ENCODE assay signal across 9 mouse cellular contexts in genomic region chr11:120120642-120121420, GRCm38 (mm10). TPM values are rescaled to one million over a fixed set of nuclear protein-coding genes. Genes with fewer than 3 reads are reported as not detected.
A peak's percentile ranks its signal among the peaks of the same experiment; 100 is the strongest.
DNase-seq lines count a peak whose midpoint lies in the region; ATAC-seq and TF ChIP-seq lines count a peak whose summit lies in the region.
"Had no signal": no experiment of that assay in that cellular context is flagged by ENCODE, and none has a peak within 500 bp of the region (broad histone marks: within the 10 kb centered on the region; RNA-seq: fewer than 3 reads in every experiment).

No protein-coding gene starts in this region.

- no peak for ATAC-seq in kidney, embryonic 16.5 days (ENCODE audit: low FRiP score, low TSS enrichment)

- no peak overlapping the region for H3K4me3 ChIP-seq in kidney, adult 2 months (ENCODE audit: insufficient read depth, low read depth, low read length)
- H3K4me3 ChIP-seq in kidney, embryonic 16.5 days (ENCODE audit: low read length): no peak overlapping the region
- H3K4me3 ChIP-seq: liver, embryonic 13.5 days had no signal

- peak; percentile 72 for TF ChIP-seq CTCF in kidney, adult 2 months (conservative IDR thresholded peaks at IDR 0.05; ENCODE audit: insufficient read depth, insufficient read length, low read depth, low read length)

- no peaks in the 10 kb centered on the region for H3K36me3 ChIP-seq in kidney, adult 2 months (ENCODE audit: control insufficient read depth, insufficient read depth, low read length)
- peaks cover 8% of the 10 kb centered on the region; the same call in 1 of the 2 replicates for H3K36me3 ChIP-seq in kidney, embryonic 16.5 days (ENCODE audit: insufficient read depth, low read length)

- H3K4me2 ChIP-seq in kidney, embryonic 16.5 days (replicated peaks; ENCODE audit: low read depth, low read length): no peak overlapping the region
- H3K4me2 ChIP-seq: liver, embryonic 13.5 days had no signal

- 81% methylated on average over 17 of the region's 17 CpGs for WGBS in kidney, adult 2 months
- 87% methylated on average over 17 of the region's 17 CpGs for WGBS in kidney, embryonic 16.5 days

- no peak overlapping the region for H3K27ac ChIP-seq in kidney, adult 2 months (ENCODE audit: insufficient read depth, low read depth, low read length)
- H3K27ac ChIP-seq in kidney, embryonic 16.5 days (ENCODE audit: low read length): no peak overlapping the region
- H3K27ac ChIP-seq: liver, embryonic 13.5 days had no signal

- TF ChIP-seq POLR2A in kidney, adult 2 months (IDR thresholded peaks at IDR 0.05; ENCODE audit: low read depth, low read length): no peak

- H3K4me1 ChIP-seq in kidney, adult 2 months (ENCODE audit: control insufficient read depth, insufficient read depth, low read length): no peaks in the 10 kb centered on the region
- no peaks in the 10 kb centered on the region for H3K4me1 ChIP-seq in kidney, embryonic 16.5 days (ENCODE audit: insufficient read depth, low read length)

- H3K9ac ChIP-seq in kidney, embryonic 16.5 days (replicated peaks; ENCODE audit: low read length): no peak overlapping the region
- H3K9ac ChIP-seq: liver, embryonic 13.5 days had no signal

- DNase-seq in kidney, adult 2 months: peak; percentile 76
- DNase-seq in adrenal gland, adult 8-10 months: peak; percentile 68
- peak; percentile 44 for DNase-seq in embryo, embryonic 9.5 days (ENCODE audit: extremely low spot score)
- peak; percentile 81 for DNase-seq in heart, postnatal 4 days
- DNase-seq in layer of hippocampus, postnatal 36 days: peak; percentile 69 to 74
- DNase-seq in mesoderm, embryonic 11.5 days (ENCODE audit: low read depth, low spot score): peak; percentile 65
- DNase-seq in thymus, postnatal 0 days (ENCODE audit: low spot score): peak; percentile 34
- DNase-seq: liver, embryonic 13.5 days had no signal

- H3K27me3 ChIP-seq in kidney, adult 2 months (replicated peaks; ENCODE audit: control insufficient read depth, insufficient read depth, low read length): no peaks in the 10 kb centered on the region
- no peaks in the 10 kb centered on the region for H3K27me3 ChIP-seq in kidney, embryonic 16.5 days (ENCODE audit: insufficient read depth, low read length)
- H3K27me3 ChIP-seq: liver, embryonic 13.5 days had no signal

- H3K9me3 ChIP-seq in kidney, embryonic 16.5 days (ENCODE audit: low read length): no peaks in the 10 kb centered on the region
- H3K9me3 ChIP-seq: liver, embryonic 13.5 days had no signal

RNA-seq across cellular contexts. Expression of gene Ndufaf8, which starts 22.1 kb away (rescaled TPM):
- polyA plus RNA-seq in kidney, adult 2 months (2012; rRNA removed): 77.7 and 79.3 TPM in 2 replicates
- polyA plus RNA-seq in kidney, embryonic 16.5 days (2015; fragmentation: Nextera tagmentation; extraction: Ambion mirVana): 89.2 and 98.9 TPM in 2 replicates
- 10 to 100 TPM; 55.2 to 74.8 (median 64.3) TPM for total RNA-seq in adrenal gland, adult 8-10 months (2022)
- 10 to 100 TPM; 51.6 to 63.0 TPM for total RNA-seq in heart, postnatal 4 days (2021)
- 10 to 100 TPM; 34.7 to 35.9 TPM for total RNA-seq in layer of hippocampus, postnatal 36 days (2021)
- 112 and 121 TPM in 2 replicates for polyA plus RNA-seq in thymus, postnatal 0 days (2015; fragmentation: Nextera tagmentation; extraction: Ambion mirVana)

RNA-seq across cellular contexts. Expression of gene Tepsin, which starts 22.3 kb away (rescaled TPM):
- polyA plus RNA-seq in kidney, adult 2 months (2012; rRNA removed): 28.5 and 35.6 TPM in 2 replicates
- polyA plus RNA-seq in kidney, embryonic 16.5 days (2015; fragmentation: Nextera tagmentation; extraction: Ambion mirVana): 22.0 and 24.9 TPM in 2 replicates
- 10 to 100 TPM; 15.2 to 19.1 (median 15.7) TPM for total RNA-seq in adrenal gland, adult 8-10 months (2022)
- total RNA-seq in heart, postnatal 4 days (2021): 1 to 10 TPM; 8.7 to 9.7 TPM
- 10 to 100 TPM; 15.1 to 16.9 TPM for total RNA-seq in layer of hippocampus, postnatal 36 days (2021)
- 12.3 and 13.2 TPM in 2 replicates for polyA plus RNA-seq in thymus, postnatal 0 days (2015; fragmentation: Nextera tagmentation; extraction: Ambion mirVana)

RNA-seq across cellular contexts. Expression of gene Slc38a10, which starts 30.3 kb away (rescaled TPM):
- 151 and 178 TPM in 2 replicates for polyA plus RNA-seq in kidney, adult 2 months (2012; rRNA removed)
- polyA plus RNA-seq in kidney, embryonic 16.5 days (2015; fragmentation: Nextera tagmentation; extraction: Ambion mirVana): 132 and 133 TPM in 2 replicates
- total RNA-seq in adrenal gland, adult 8-10 months (2022): 100 to 1,000 TPM; 155 to 215 (median 187) TPM
- 100 to 1,000 TPM; 115 to 116 TPM for total RNA-seq in heart, postnatal 4 days (2021)
- 10 to 100 TPM; 80.2 to 86.1 TPM for total RNA-seq in layer of hippocampus, postnatal 36 days (2021)
- polyA plus RNA-seq in thymus, postnatal 0 days (2015; fragmentation: Nextera tagmentation; extraction: Ambion mirVana): 58.9 and 60.9 TPM in 2 replicates

RNA-seq across cellular contexts. Expression of gene Cep131, which starts 34.2 kb away (rescaled TPM):
- polyA plus RNA-seq in kidney, adult 2 months (2012; rRNA removed): 5.8 and 6.8 TPM in 2 replicates
- polyA plus RNA-seq in kidney, embryonic 16.5 days (2015; fragmentation: Nextera tagmentation; extraction: Ambion mirVana): 26.6 and 27.9 TPM in 2 replicates
- 100 to 1,000 TPM in 2 of 4 experiments, 10 to 100 TPM in 2; 42.9 to 315 (median 94.5) TPM for total RNA-seq in adrenal gland, adult 8-10 months (2022)
- 10 to 100 TPM; 11.6 to 12.6 TPM for total RNA-seq in heart, postnatal 4 days (2021)
- 10 to 100 TPM; 28.7 to 33.0 TPM for total RNA-seq in layer of hippocampus, postnatal 36 days (2021)
- 9.5 and 11.2 TPM in 2 replicates for polyA plus RNA-seq in thymus, postnatal 0 days (2015; fragmentation: Nextera tagmentation; extraction: Ambion mirVana)
